Mouse (Mus musculus) CH12.LX (cell line): Measurements from ENCODE around the gene Adsl. TPM values are rescaled to one million over a fixed set of nuclear protein-coding genes. Genes with fewer than 3 reads are reported as not detected.

ENCODE experiments used
- DNase-seq: peaks from one replicate; pipeline ENCODE4 v3.0.0-alpha.2; 2013; ENCODE audit errors: extremely low read depth
- H3K27ac ChIP-seq: 2 replicates; pipeline ENCODE4 v1.5.1; 2012; ENCODE audit warnings: low read depth, mild to moderate bottlenecking, control low read depth, moderate library complexity; ENCODE audit not compliant: insufficient read depth
- H3K27me3 ChIP-seq: replicated peaks from 2 replicates; pipeline ENCODE3; 2012; ENCODE audit warnings: inconsistent platforms
- H3K36me3 ChIP-seq, 2 experiments: replicated peaks in 1 of 2; 2 replicates each; pipeline versions ENCODE3 to v1.6.1; 2012; ENCODE audit warnings: inconsistent platforms in 1 of 2, low read length in 1 of 2, mild to moderate bottlenecking in 1 of 2, mixed read lengths in 1 of 2, moderate library complexity in 1 of 2; ENCODE audit not compliant: control insufficient read depth in 1 of 2, insufficient read depth in 1 of 2
- H3K4me1 ChIP-seq, 2 experiments: 2 replicates each; pipeline ENCODE4 v1.6.1; 2012; ENCODE audit warnings: inconsistent platforms in 1 of 2, moderate library complexity in 1 of 2; ENCODE audit not compliant: insufficient read depth in 2 of 2, control insufficient read depth in 1 of 2
- H3K4me2 ChIP-seq: 2 replicates; pipeline ENCODE4 v1.6.1; 2012; ENCODE audit warnings: low read depth, mild to moderate bottlenecking, control low read depth; ENCODE audit not compliant: poor library complexity, insufficient read depth, severe bottlenecking
- H3K4me3 ChIP-seq, 3 experiments: fragments of 150-350 bp in 1 of 3; sonication (generic) in 1 of 3; replicated peaks in 1 of 3; 2 replicates each; pipeline versions ENCODE3 to v1.5.1; 2011 to 2012; ENCODE audit warnings: low read depth in 2 of 3, low read length in 2 of 3, mild to moderate bottlenecking in 2 of 3, moderate library complexity in 2 of 3, control low read depth in 1 of 3, improper control_type of control experiment in 1 of 3, inconsistent platforms in 1 of 3, mixed read lengths in 1 of 3; ENCODE audit not compliant: poor library complexity in 1 of 3
- H3K79me2 ChIP-seq: replicated peaks from 2 replicates; pipeline ENCODE4 v1.6.1; 2012; ENCODE audit warnings: mild to moderate bottlenecking, moderate library complexity; ENCODE audit not compliant: control insufficient read depth, poor library complexity, insufficient read depth, severe bottlenecking; ENCODE audit errors: extremely low read depth
- H3K9ac ChIP-seq: 2 replicates; pipeline ENCODE4 v1.6.1; 2012; ENCODE audit warnings: low read depth, mild to moderate bottlenecking, control low read depth, moderate library complexity; ENCODE audit not compliant: insufficient read depth
- H3K9me3 ChIP-seq: replicated peaks from 2 replicates; pipeline ENCODE3; 2012; ENCODE audit warnings: low read length, inconsistent platforms, mixed read lengths
- BHLHE40 ChIP-seq: IDR thresholded peaks from 2 replicates; pipeline ENCODE4 v1.6.1; 2011; ENCODE audit warnings: mild to moderate bottlenecking, low read depth, low read length, improper control_type of control experiment
- CHD2 ChIP-seq: IDR thresholded peaks from 2 replicates; pipeline ENCODE4 v1.6.1; 2011; ENCODE audit warnings: low read length, improper control_type of control experiment
- CTCF ChIP-seq, 2 experiments: IDR thresholded peaks in 1 of 2; conservative IDR thresholded peaks in 1 of 2; 2 replicates each; pipeline ENCODE4 v1.5.1; 2011 to 2012; ENCODE audit warnings: low read depth in 2 of 2, low read length in 2 of 2, improper control_type of control experiment in 1 of 2, inconsistent platforms in 1 of 2, mild to moderate bottlenecking in 1 of 2, moderate library complexity in 1 of 2
- E2F4 ChIP-seq: IDR thresholded peaks from 2 replicates; pipeline ENCODE4 v1.6.1; 2011; ENCODE audit warnings: low read depth, low read length, improper control_type of control experiment; ENCODE audit not compliant: insufficient replicate concordance
- ELF1 ChIP-seq: IDR thresholded peaks from 2 replicates; pipeline ENCODE4 v1.6.1; 2014; ENCODE audit warnings: low read depth, mild to moderate bottlenecking, inconsistent platforms, low read length, improper control_type of control experiment
- HCFC1 ChIP-seq: IDR thresholded peaks from 2 replicates; pipeline ENCODE4 v1.6.1; 2012; ENCODE audit warnings: low read depth, mild to moderate bottlenecking, inconsistent platforms, low read length, improper control_type of control experiment
- JUND ChIP-seq: conservative IDR thresholded peaks from 2 replicates; pipeline ENCODE4 v1.6.1; 2011; ENCODE audit warnings: low read depth, low read length, improper control_type of control experiment
- MAX ChIP-seq: IDR thresholded peaks from 2 replicates; pipeline ENCODE4 v1.6.1; 2011; ENCODE audit warnings: low read length, improper control_type of control experiment
- MAZ ChIP-seq: IDR thresholded peaks from 2 replicates; pipeline ENCODE4 v1.6.1; 2012; ENCODE audit warnings: low read depth, mild to moderate bottlenecking, inconsistent platforms, low read length, improper control_type of control experiment, moderate library complexity
- MEF2A ChIP-seq: IDR thresholded peaks from 2 replicates; pipeline ENCODE4 v1.6.1; 2014; ENCODE audit warnings: low read depth, mild to moderate bottlenecking, inconsistent platforms, low read length, improper control_type of control experiment, borderline replicate concordance
- MXI1 ChIP-seq: IDR thresholded peaks from 2 replicates; pipeline ENCODE4 v1.6.1; 2011; ENCODE audit warnings: mild to moderate bottlenecking, low read depth, low read length, improper control_type of control experiment
- MYC ChIP-seq: IDR thresholded peaks from 2 replicates; pipeline ENCODE4 v1.6.1; 2011; ENCODE audit warnings: low read depth, mild to moderate bottlenecking, improper control_type of control experiment, low read length
- NELFE ChIP-seq: IDR thresholded peaks from 2 replicates; pipeline ENCODE4 v1.6.1; 2011; ENCODE audit warnings: low read depth, low read length, improper control_type of control experiment
- POLR2AphosphoS2 ChIP-seq: IDR thresholded peaks from 2 replicates; pipeline ENCODE4 v1.6.1; 2011; ENCODE audit warnings: low read depth, low read length, improper control_type of control experiment
- RCOR1 ChIP-seq: conservative IDR thresholded peaks from 2 replicates; pipeline ENCODE4 v1.6.1; 2012; ENCODE audit warnings: low read depth, mild to moderate bottlenecking, inconsistent platforms, low read length, improper control_type of control experiment
- SIN3A ChIP-seq: IDR thresholded peaks from 2 replicates; pipeline ENCODE4 v1.6.1; 2012; ENCODE audit warnings: low read length, improper control_type of control experiment, inconsistent platforms
- UBTF ChIP-seq: IDR thresholded peaks from 2 replicates; pipeline ENCODE4 v1.6.1; 2012; ENCODE audit warnings: low read depth, mild to moderate bottlenecking, inconsistent platforms, low read length, improper control_type of control experiment, moderate library complexity
- USF1 ChIP-seq: IDR thresholded peaks from 2 replicates; pipeline ENCODE4 v1.6.1; 2014; ENCODE audit warnings: low read depth, mild to moderate bottlenecking, inconsistent platforms, low read length, improper control_type of control experiment
- USF2 ChIP-seq: conservative IDR thresholded peaks from 2 replicates; pipeline ENCODE4 v1.6.1; 2011; ENCODE audit warnings: low read depth, low read length, improper control_type of control experiment
- ZC3H11A ChIP-seq: IDR thresholded peaks from 2 replicates; pipeline ENCODE4 v1.6.1; 2012; ENCODE audit warnings: low read depth, mild to moderate bottlenecking, inconsistent platforms, low read length, improper control_type of control experiment
- ZNF384 ChIP-seq: IDR thresholded peaks from 2 replicates; pipeline ENCODE4 v1.6.1; 2012; ENCODE audit warnings: low read depth, low read length, improper control_type of control experiment, inconsistent platforms
- dilution Hi-C: fragments of 300-500 bp; cut with MboI; formaldehyde crosslinking; loops from 2 replicates; pipeline ENCODE4 v1.14.3; 2020; ENCODE audit warnings: low sequenced_read_pairs; ENCODE audit not compliant: extremely low pct_unique_long_range_greater_than_20kb, extremely low pct_ligation_motif_present
- in situ Hi-C: fragments of 300-500 bp; cut with MboI; formaldehyde crosslinking; loops from 3 replicates; pipeline ENCODE4 v1.14.3; 2019; ENCODE audit warnings: low sequenced_read_pairs, low pct_ligation_motif_present, low pct_unique_long_range_greater_than_20kb, mixed read lengths
- polyA plus RNA-seq: library from polyadenylated mRNA; unstranded; fragments of >175 nt; gene quantifications from 2 replicates; pipeline ENCODE4 v1.2.1, GENCODE M21; 2012; ENCODE audit warnings: low read depth; ENCODE audit not compliant: insufficient read length
- total RNA-seq, 2 experiments: library from RNA; depleted of rRNA; stranded (reverse); fragments of 300-350 nt in 1 of 2; fragments of >200 nt in 1 of 2; gene quantifications; 2 replicates each; pipeline ENCODE4 v1.2.3; 2012 to 2014

The Adsl gene
- total and polyA plus RNA-seq, 3 experiments: 226 to 356 (median 276) TPM

- dilution Hi-C loops: no loop called here
- Histone ChIP-seq H3K9ac (no peak overlapping the region), H3K79me2 (peaks cover 3% of the 10 kb centered on the region; the same call in 1 of the 2 replicates), H3K4me3 (no peak overlapping the region), H3K36me3 (peaks cover 22 to 51% of the 10 kb centered on the region in 2 experiments), H3K27ac (no peak overlapping the region), H3K4me1 (peaks cover 20 to 52% of the 10 kb centered on the region in 2 experiments)
- no peak for DNase-seq
- in situ Hi-C loops: no loop called here
- TF ChIP-seq CTCF (conservative IDR thresholded peaks at IDR 0.05 in 1 of 2, IDR thresholded peaks at IDR 0.05 in 1 of 2; ENCODE audit: low read depth in 2 of 2, low read length in 2 of 2) (no peak), MYC (no peak), UBTF (no peak), MAX (no peak), MXI1 (no peak), USF1 (no peak)
- TF ChIP-seq, all 38 proteins: peak for 0
- no peak overlapping the region for H3K4me2 ChIP-seq
- H3K27me3 ChIP-seq: no peaks in the 10 kb centered on the region
- H3K9me3 ChIP-seq: no peaks in the 10 kb centered on the region
These were observed 13.4 kb upstream of the Adsl start for GRCm38 (mm10) chr15:80934841-80935240.

- Histone ChIP-seq H3K4me1 (peaks cover 24 to 63% of the 10 kb centered on the region in 2 experiments), H3K9ac (no peak overlapping the region), H3K4me2 (no peak overlapping the region), H3K4me3 (no peak overlapping the region)
- in situ Hi-C loops: no loop called here
- TF ChIP-seq MAZ (no peak), BHLHE40 (no peak), MYC (no peak), ZC3H11A (no peak), JUND (no peak), UBTF (no peak), USF1 (no peak), CHD2 (no peak), USF2 (no peak), SIN3A (no peak), MXI1 (no peak), RCOR1 (no peak), POLR2AphosphoS2 (no peak), ELF1 (no peak), NELFE (no peak), ZNF384 (no peak), MAX (no peak), E2F4 (no peak), HCFC1 (no peak), MEF2A (no peak)
- TF ChIP-seq, all 38 proteins: peak for 0
- dilution Hi-C loops: no loop called here
- H3K9me3 ChIP-seq: no peaks in the 10 kb centered on the region
- no peak overlapping the region for H3K27ac ChIP-seq
- H3K79me2 ChIP-seq: peaks cover 3% of the 10 kb centered on the region; the same call in 1 of the 2 replicates
- H3K36me3 ChIP-seq: peaks cover 18 to 47% of the 10 kb centered on the region in 2 experiments
- H3K27me3 ChIP-seq: no peaks in the 10 kb centered on the region
- DNase-seq: no peak
These were observed 11.6 kb upstream of the Adsl start for GRCm38 (mm10) chr15:80936686-80937085.
